Mouse (Mus musculus) ES-E14 (cell line): ENCODE results near the gene Zfp354a. TPM values are rescaled to one million over a fixed set of nuclear protein-coding genes. Genes with fewer than 3 reads are reported as not detected.
A peak's percentile ranks its signal among the peaks of the same experiment; 100 is the strongest.
"Not testable (repeated sequence)": the region's sequence is repeated elsewhere in the genome, so short reads cannot be mapped to it uniquely, and the experiment has no call there.

Source experiments
- DNase-seq: peaks from one replicate; pipeline ENCODE4 v3.0.0-alpha.2; 2013; ENCODE audit warnings: low read depth, low spot score
- H3K27ac ChIP-seq: 2 replicates; pipeline ENCODE4 v1.5.1; 2012; ENCODE audit warnings: low read depth, mild to moderate bottlenecking, low read length, moderate library complexity, mixed read lengths; ENCODE audit not compliant: poor library complexity, insufficient read depth, severe bottlenecking
- H3K36me3 ChIP-seq: 2 replicates; pipeline ENCODE4 v1.6.1; 2012; ENCODE audit warnings: mild to moderate bottlenecking, low read length, moderate library complexity, mixed read lengths; ENCODE audit not compliant: control insufficient read depth, poor library complexity, insufficient read depth, severe bottlenecking
- H3K4me1 ChIP-seq, 2 experiments: fragments of 150-350 bp in 1 of 2; sonication (generic) in 1 of 2; 2 replicates each; pipeline ENCODE4 v1.6.1; 2012; ENCODE audit warnings: low read length in 2 of 2, mild to moderate bottlenecking in 1 of 2, mixed read lengths in 1 of 2; ENCODE audit not compliant: control insufficient read depth in 2 of 2, insufficient read depth in 2 of 2, poor library complexity in 1 of 2
- H3K4me3 ChIP-seq, 2 experiments: fragments of 150-350 bp in 1 of 2; sonication (generic) in 1 of 2; 2 replicates each; pipeline ENCODE4 v1.5.1; 2012; ENCODE audit warnings: low read length in 2 of 2, low read depth in 1 of 2, mild to moderate bottlenecking in 1 of 2, mixed read lengths in 1 of 2; ENCODE audit not compliant: insufficient read depth in 1 of 2, poor library complexity in 1 of 2, severe bottlenecking in 1 of 2
- H3K9ac ChIP-seq: 2 replicates; pipeline ENCODE4 v1.6.1; 2012; ENCODE audit warnings: low read depth, mild to moderate bottlenecking, low read length, mixed read lengths; ENCODE audit not compliant: poor library complexity, insufficient read depth, severe bottlenecking
- H3K9me3 ChIP-seq: fragments of 150-350 bp; sonication (generic); 2 replicates; pipeline ENCODE4 v1.6.1; 2012; ENCODE audit warnings: low read depth, mild to moderate bottlenecking, low read length; ENCODE audit not compliant: control insufficient read depth, insufficient read depth
- CHD2 ChIP-seq: IDR thresholded peaks from 2 replicates; pipeline ENCODE4 v1.6.1; 2014; ENCODE audit warnings: mild to moderate bottlenecking, low read depth, low read length, inconsistent platforms
- HCFC1 ChIP-seq: IDR thresholded peaks from 2 replicates; pipeline ENCODE4 v1.6.1; 2012; ENCODE audit warnings: low read length, inconsistent platforms, borderline replicate concordance; ENCODE audit not compliant: insufficient read depth
- MAFK ChIP-seq: IDR thresholded peaks from 2 replicates; pipeline ENCODE4 v1.6.1; 2014; ENCODE audit warnings: mild to moderate bottlenecking, low read depth, low read length, inconsistent platforms; ENCODE audit not compliant: insufficient read depth
- ZC3H11A ChIP-seq: IDR thresholded peaks from 2 replicates; pipeline ENCODE4 v1.6.1; 2012; ENCODE audit warnings: low read depth, mild to moderate bottlenecking, inconsistent platforms, low read length, borderline replicate concordance
- ZNF384 ChIP-seq: IDR thresholded peaks from 2 replicates; pipeline ENCODE4 v1.6.1; 2012; ENCODE audit warnings: low read depth, low read length, inconsistent platforms
- in situ Hi-C, 2 experiments: fragments of 600-800 bp; cut with MboI; formaldehyde crosslinking; loops; one replicate each; pipeline ENCODE4 v1.15.1; 2025; ENCODE audit warnings: low sequenced_read_pairs in 2 of 2, inconsistent platforms in 1 of 2; ENCODE audit not compliant: unreplicated experiment in 2 of 2
- total RNA-seq: library from RNA; depleted of rRNA; stranded (reverse); fragments of 300-350 nt; gene quantifications from 2 replicates; pipeline ENCODE4 v1.2.3, GENCODE M21; 2012

Zfp354a gene
- total RNA-seq, 1 experiment = 6.6 TPM

DNA sequence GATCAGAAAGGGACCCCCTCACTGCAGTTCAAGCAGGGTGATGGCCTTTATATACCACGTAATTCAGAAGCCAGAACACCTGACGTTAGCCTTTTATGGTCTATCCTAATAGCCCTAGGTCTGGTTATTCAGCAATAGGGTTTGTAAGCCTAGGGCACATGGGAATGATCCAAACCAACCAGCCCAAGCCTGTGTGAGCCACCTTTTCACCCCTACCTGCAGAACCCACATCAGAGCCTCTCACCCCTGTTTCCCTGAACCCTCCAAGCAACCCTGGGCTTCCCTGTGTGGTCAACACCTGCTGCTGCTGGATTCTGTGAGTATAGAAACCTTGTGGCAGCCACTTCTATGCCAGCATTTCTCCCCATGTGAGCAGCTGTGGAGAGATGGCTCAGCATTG lies 28.8 kb upstream of the Zfp354a start:
- Histone ChIP-seq H3K9ac (no peak overlapping the region), H3K9me3 (no peaks in the 10 kb centered on the region), H3K4me1 (peaks cover 1 to 2% of the 10 kb centered on the region in 2 experiments; a peak in 1 of 4 replicates), H3K27ac (no peak overlapping the region), H3K4me3 (no peak overlapping the region), H3K36me3 (no peaks in the 10 kb centered on the region)
- TF ChIP-seq ZC3H11A = no peak
- in situ Hi-C loops = no loop called here
- DNase-seq = no peak

DNA sequence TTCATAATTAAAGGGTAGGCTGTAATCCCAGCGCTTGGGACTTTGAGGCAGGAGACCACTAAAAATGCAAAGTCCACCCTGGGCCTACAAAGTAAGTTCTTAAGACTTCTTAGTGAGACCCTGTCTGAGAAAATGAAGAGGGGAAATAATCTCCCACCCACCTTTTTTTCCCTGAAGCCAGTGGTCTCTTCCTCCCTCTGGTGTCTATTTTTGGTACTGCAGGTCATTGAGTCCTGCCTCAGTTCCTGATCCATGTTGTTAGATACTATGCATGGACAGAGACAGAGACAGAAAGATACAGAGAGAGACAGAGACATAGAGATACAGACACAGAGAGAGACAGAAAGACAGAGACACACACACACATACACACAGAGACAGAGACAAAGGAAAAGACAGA lies 26.2 kb upstream of the Zfp354a start:
- H3K4me3 ChIP-seq = no peak overlapping the region
- TF ChIP-seq MAFK (no peak), ZC3H11A (peak; percentile 57; the same call in 1 of the 2 replicates), CHD2 (no peak), ZNF384 (no peak), HCFC1 (no peak)
- H3K27ac ChIP-seq = no peak overlapping the region
- peaks cover 1 to 2% of the 10 kb centered on the region in 2 experiments; a peak in 1 of 4 replicates for H3K4me1 ChIP-seq
- H3K9me3 ChIP-seq = no peaks in the 10 kb centered on the region
- no peak overlapping the region for H3K9ac ChIP-seq
- in situ Hi-C loops = no loop called here
- peak; percentile 62 for DNase-seq
- H3K36me3 ChIP-seq = no peaks in the 10 kb centered on the region

DNA sequence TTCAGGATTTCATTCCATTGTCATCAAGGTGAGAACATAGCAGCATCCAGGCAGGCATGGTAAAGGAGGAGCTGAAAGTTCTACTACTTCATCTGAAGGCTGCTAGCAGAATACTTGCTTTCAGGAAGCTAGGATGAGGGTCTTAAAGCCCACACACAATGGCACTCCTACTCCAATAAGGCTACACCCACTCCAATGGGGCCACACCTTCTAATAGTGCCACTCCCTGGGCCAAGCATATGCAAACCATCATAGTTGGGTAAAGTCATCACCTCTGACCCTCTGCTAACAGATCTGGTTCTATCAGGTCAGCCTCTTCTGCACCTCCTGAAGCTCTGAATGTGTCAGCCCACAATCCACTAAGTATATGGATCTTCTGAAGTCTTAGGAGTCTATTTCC lies 24.9 kb upstream of the Zfp354a start:
- H3K9me3 ChIP-seq, H3K9ac ChIP-seq, H3K27ac ChIP-seq, DNase-seq, in situ Hi-C loops, H3K4me1 ChIP-seq, H3K4me3 ChIP-seq, H3K36me3 ChIP-seq: not testable (repeated sequence)

DNA sequence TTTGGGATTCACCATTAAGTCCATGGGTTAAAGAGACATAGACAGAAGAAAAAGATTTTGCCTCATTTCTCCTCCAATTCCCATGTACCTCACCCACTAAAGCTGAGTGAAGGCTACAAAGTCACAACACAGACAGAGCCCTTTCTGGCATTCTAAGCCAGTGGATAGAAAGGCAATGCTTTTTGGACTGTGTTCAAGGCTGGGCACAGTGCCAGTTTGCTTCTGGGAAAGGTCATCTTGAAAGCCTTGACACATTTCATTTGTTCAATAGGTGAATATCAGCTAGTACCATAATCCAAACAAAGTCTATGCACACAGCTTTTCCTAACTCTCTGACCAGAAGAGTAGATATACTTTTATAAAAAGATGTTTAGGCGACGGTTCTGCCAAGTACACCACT lies 23.1 kb upstream of the Zfp354a start:
- Histone ChIP-seq H3K9ac (no peak overlapping the region), H3K27ac (no peak overlapping the region), H3K36me3 (no peaks in the 10 kb centered on the region), H3K4me3 (no peak overlapping the region), H3K9me3 (no peaks in the 10 kb centered on the region), H3K4me1 (peaks cover 1 to 2% of the 10 kb centered on the region in 2 experiments; a peak in 1 of 4 replicates)
- in situ Hi-C loops = no loop called here
- TF ChIP-seq CHD2 (no peak), ZNF384 (no peak), ZC3H11A (no peak), HCFC1 (no peak), MAFK (no peak)
- no peak for DNase-seq

DNA sequence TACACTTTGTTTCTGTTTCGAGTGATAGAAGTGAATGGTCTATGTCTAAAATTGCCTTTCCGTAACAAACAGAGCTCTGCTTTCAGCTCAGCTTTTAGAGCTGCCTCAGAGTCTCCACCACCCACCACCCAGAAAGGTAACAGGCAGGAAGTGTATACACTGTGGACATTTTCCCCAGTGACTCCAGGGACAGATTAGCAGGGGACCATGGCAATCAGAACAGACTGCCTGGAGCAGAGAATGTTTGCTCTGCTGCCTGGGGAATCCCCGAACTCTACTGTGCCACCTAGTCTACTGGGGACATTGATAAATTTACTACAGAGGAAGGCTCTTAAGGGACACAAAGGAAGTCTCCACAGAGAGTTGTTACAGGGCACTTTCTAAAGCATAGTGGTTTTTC lies 14.3 kb upstream of the Zfp354a start:
- H3K4me3 ChIP-seq, in situ Hi-C loops, H3K4me1 ChIP-seq, DNase-seq, H3K36me3 ChIP-seq, H3K9ac ChIP-seq, H3K27ac ChIP-seq, H3K9me3 ChIP-seq: not testable (repeated sequence)

DNA sequence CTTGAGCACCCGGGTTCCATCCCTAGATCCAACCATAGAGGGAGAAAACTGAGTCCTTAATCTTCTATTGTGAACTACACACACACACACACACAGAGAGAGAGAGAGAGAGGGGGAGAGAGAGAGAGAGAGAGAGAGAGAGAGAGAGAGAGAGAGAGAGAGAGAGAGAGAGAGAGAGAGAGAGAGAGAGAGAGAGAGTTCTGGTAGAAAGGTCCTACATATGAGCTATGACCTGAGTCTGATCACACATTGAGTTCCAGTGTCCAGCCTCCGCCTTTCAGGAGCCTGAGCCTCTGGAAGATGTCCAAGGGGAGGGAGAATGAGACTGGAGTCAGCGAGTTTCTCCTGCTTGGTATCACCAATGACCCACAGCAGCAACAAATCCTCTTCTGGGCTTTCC lies 11.2 kb upstream of the Zfp354a start, which contains the start of gene Olfr1375:
TSS of gene Olfr1375 (plus strand) at position 301 of the 400 bp plus-strand sequence.
- H3K36me3 ChIP-seq, H3K9ac ChIP-seq, DNase-seq, H3K4me3 ChIP-seq, H3K27ac ChIP-seq, H3K4me1 ChIP-seq, H3K9me3 ChIP-seq, in situ Hi-C loops: not testable (repeated sequence)
